Mouse (Mus musculus) gastrocnemius, adult 2 months (tissue): ENCODE results near the gene Gm20388. TPM values are rescaled to one million over a fixed set of nuclear protein-coding genes. Genes with fewer than 3 reads are reported as not detected.

Experiments
- DNase-seq: peaks from one replicate; pipeline ENCODE4 v3.0.0; 2022
- H3K27ac ChIP-seq: fragments of 200-600 bp; 2 replicates; pipeline ENCODE4 v1.8.1; 2022; ENCODE audit warnings: mild to moderate bottlenecking
- H3K4me3 ChIP-seq: fragments of 200-600 bp; 2 replicates; pipeline ENCODE4 v1.8.1; 2022; ENCODE audit warnings: mild to moderate bottlenecking, moderate library complexity
- CTCF ChIP-seq: fragments of 200-600 bp; IDR thresholded peaks from 2 replicates; pipeline ENCODE4 v1.8.1; 2022; ENCODE audit warnings: antibody characterized with exemption, mild to moderate bottlenecking, moderate library complexity
- intact Hi-C: fragments of 180-260 bp; cut with DNase I; formaldehyde crosslinking; loops from one replicate; pipeline ENCODE4 v1.15.1; 2025
- total RNA-seq, 2 experiments: library from RNA; stranded (reverse); gene quantifications; 2 replicates each; pipeline ENCODE4 v1.2.3; 2021

Gm20388 gene
- total RNA-seq, 2 experiments from 2014 or later, result 6.1 to 15.0 TPM

DNA sequence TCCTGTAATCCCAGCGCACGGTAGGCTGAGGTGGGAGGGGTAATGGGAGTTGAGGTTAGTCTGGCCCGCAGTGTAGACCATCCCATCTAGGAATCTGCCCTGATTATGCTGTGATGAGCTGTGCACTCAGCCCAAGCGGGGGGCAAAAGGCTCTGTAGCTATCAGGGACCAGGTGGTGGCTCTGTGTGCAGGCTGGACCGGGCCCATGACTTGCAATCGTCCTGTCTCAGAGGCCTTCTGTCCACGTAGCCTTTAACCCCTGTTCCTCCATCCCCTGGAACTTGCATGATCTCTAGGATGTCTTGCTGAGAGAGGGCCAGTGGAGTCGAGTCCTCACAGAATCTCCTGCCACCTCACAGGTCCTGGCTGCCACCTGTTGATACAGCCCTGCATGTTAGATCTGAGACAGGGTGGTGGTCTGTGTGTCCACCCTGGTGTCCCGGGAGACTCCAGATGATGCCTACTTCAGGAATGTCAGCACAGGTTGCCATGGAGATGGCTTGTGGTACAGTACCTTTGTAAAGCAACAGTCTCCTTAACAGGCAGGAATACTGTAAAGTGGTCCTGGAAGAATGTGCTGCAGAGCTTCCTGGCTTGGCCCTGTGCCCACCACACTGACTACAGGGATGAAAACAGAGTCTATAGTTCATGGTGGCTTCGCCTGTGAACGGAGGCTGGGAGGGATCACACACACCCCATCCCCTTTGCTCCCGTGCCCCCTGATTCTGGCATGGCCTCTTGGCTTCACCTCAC lies 4372.4 kb downstream of the Gm20388 start:
- Histone ChIP-seq H3K4me3 (no peak overlapping the region), H3K27ac (peak overlapping the region; percentile 89)
- intact Hi-C loops, result loop anchor here (5.0 kb wide), 1 partner anchor 51 kb away; the partner anchor contains the start of gene Galnt2
- no peak for DNase-seq
- no peak for TF ChIP-seq CTCF

GRCm38 (mm10) chr8:124283644-124284332 lies 4373.1 kb downstream of the Gm20388 start:
- DNase-seq, result no peak
- intact Hi-C loops, result loop anchor here (2.0 to 5.0 kb wide), 2 partner anchors 35 to 51 kb away; partner anchors contain the start of gene Galnt2
- H3K27ac ChIP-seq, result peak overlapping the region; percentile 89
- H3K4me3 ChIP-seq, result no peak overlapping the region
- TF ChIP-seq CTCF, result no peak

GRCm38 (mm10) chr8:124284333-124284711 lies 4373.7 kb downstream of the Gm20388 start:
- H3K27ac ChIP-seq, result peak overlapping the region; percentile 89
- intact Hi-C loops, result loop anchor here (2.0 to 5.0 kb wide), 2 partner anchors 34 to 52 kb away; partner anchors contain the start of gene Galnt2
- peak overlapping the region; percentile 50 for H3K4me3 ChIP-seq
- no peak for TF ChIP-seq CTCF
- DNase-seq, result peak; percentile 53

DNA sequence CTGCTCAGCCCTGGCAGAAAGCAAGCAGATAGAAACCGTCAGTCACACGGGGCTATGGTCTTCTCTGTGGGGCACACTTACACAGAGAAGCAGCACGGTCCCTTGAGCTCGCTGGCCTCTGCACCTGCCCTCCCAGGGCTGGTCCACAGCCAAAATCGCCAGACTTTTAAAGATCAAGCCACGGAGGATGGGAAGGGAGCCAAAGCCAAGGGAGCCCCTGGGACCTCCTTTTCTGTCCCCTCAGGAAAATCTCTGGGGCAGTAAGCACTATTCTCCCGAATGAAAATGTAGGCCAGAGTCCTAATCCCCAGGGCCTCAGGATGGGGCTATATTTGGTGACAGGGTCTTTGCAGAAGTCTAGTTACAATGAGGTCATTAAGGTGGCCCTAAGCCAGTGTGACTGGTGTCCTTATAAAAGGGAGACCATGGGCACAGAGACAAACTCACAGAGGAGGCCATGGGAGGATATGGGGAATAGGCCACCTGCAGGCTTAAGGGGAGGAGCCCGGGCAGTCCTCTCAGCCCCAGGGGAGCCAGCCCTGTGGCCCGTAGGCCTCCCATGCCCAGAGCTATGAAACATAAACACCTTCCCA lies 4374.4 kb downstream of the Gm20388 start:
- TF ChIP-seq CTCF, result no peak
- Histone ChIP-seq H3K4me3 (peak overlapping the region; percentile 50), H3K27ac (peak overlapping the region; percentile 89)
- peak; percentile 67 for DNase-seq
- intact Hi-C loops, result loop anchor here (2.0 to 5.0 kb wide), 2 partner anchors 34 to 53 kb away; partner anchors contain the start of gene Galnt2

GRCm38 (mm10) chr8:124286461-124287124 lies 4376.0 kb downstream of the Gm20388 start:
- peak; percentile 39 for TF ChIP-seq CTCF
- Histone ChIP-seq H3K27ac (peak overlapping the region; percentile 89), H3K4me3 (no peak overlapping the region)
- no peak for DNase-seq
- intact Hi-C loops, result no loop called here

GRCm38 (mm10) chr8:124288215-124288864 lies 4377.7 kb downstream of the Gm20388 start:
- DNase-seq, result no peak
- Histone ChIP-seq H3K27ac (peak overlapping the region; percentile 25; the same call in 1 of the 2 replicates), H3K4me3 (no peak overlapping the region)
- TF ChIP-seq CTCF, result no peak
- intact Hi-C loops, result no loop called here

DNA sequence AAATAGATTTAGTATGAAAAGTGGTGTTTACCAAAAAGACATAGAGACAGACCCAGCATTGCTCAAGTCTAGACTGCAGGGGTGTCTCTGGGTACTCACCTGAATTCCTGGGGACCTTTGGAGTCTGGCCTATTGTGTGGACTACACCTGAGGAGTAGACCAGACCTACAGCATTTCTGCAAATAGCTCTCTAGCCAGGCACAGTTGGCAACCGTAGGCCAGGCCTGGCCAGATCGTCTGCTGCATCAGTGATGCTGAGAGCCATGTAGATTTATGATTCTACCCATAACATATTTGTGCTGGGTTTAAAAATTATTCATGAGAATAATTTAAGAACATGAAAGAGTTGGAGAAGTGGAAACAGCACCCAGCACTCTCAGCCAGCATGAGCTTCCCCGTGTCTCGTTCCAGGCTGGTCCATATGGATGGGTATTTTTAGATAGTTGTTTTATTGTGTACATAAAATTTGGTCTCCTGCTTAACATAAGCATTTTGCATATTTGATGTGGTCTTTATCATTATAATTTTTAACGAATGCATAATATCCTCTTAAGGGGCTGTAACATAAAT lies 4378.9 kb downstream of the Gm20388 start:
- intact Hi-C loops, result no loop called here
- no peak overlapping the region for H3K4me3 ChIP-seq
- no peak for TF ChIP-seq CTCF
- H3K27ac ChIP-seq, result no peak overlapping the region
- DNase-seq, result no peak

GRCm38 (mm10) chr8:124290911-124291691 lies 4380.5 kb downstream of the Gm20388 start:
- Histone ChIP-seq H3K4me3 (peak overlapping the region; percentile 42), H3K27ac (peak overlapping the region; percentile 73)
- DNase-seq, result peak; percentile 67
- peak; percentile 40 for TF ChIP-seq CTCF
- intact Hi-C loops, result no loop called here

DNA sequence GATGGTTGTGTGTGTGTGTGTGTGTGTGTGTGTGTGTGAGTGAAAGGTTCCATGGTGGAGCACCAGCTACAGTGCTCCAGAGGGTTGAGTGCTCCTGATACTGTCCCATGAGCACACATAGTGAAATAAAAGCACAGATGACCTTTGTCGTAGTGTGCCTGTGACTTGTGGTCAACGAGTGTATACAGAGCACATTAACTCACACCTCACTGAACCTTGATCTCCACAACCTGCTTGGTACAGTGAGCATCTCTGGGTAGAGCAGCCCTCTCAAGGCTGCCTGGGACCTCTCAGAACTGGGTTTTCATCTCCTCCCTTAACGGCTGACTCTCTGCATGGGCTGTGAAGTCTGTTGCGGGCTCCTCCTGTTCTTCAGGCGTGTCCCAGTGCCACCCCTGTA lies 4381.1 kb downstream of the Gm20388 start:
- TF ChIP-seq CTCF, result no peak
- Histone ChIP-seq H3K4me3 (no peak overlapping the region), H3K27ac (no peak overlapping the region)
- intact Hi-C loops, result no loop called here
- DNase-seq, result no peak

DNA sequence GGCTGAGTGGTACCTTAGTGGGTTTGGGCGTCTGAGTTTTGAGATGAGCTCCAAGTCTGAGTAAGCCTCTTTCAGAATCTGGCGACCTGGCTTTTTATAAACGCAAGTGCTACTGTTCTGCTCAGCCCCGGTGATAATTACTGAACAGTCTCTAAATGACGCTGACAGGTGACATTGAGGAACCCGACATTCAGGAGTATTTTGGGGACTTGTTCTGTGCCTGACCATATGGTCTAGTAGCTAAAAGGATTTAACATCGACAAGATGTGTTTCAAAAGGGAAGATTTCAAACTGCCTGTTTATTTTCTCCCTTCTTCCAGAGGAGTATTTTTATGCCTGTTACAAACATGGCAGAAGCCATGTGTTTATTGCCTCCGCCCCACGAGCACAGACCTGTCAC lies 4382.3 kb downstream of the Gm20388 start:
- no peak overlapping the region for H3K4me3 ChIP-seq
- DNase-seq, result no peak
- H3K27ac ChIP-seq, result no peak overlapping the region
- TF ChIP-seq CTCF, result no peak
- intact Hi-C loops, result no loop called here

DNA sequence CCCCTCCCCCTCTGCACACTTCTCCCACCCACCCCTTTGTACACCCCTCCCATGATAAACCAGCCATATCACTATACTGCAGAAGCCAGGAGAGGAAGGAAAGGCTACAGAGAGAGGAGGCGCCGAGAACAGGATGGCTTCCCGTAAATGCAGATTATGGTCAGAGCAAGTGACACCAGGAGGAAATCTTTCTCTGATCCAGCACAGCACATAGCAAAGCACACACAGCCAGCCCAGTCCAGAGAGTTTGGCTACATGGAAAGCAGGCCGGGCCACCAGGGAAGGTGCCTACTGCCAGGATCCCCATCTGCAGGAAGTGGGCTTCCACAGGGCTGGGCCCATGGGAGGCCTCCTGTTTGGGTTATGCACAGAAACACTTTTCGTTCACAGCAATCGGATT lies 4383.8 kb downstream of the Gm20388 start:
- DNase-seq, result no peak
- Histone ChIP-seq H3K4me3 (no peak overlapping the region), H3K27ac (peak overlapping the region; percentile 51)
- intact Hi-C loops, result no loop called here
- no peak for TF ChIP-seq CTCF
